Mouse (Mus musculus) lung, embryonic 15.5 days (tissue): ENCODE data around the gene Wdr49. TPM values are rescaled to one million over a fixed set of nuclear protein-coding genes. Genes with fewer than 3 reads are reported as not detected.
"Not testable (repeated sequence)": the region's sequence is repeated elsewhere in the genome, so short reads cannot be mapped to it uniquely, and the experiment has no call there.

Source experiments
- ATAC-seq: fragments of 200-750 bp; cut with Nextera tagmentation; 2 replicates; pipeline ENCODE4 v1.8.0; 2017; ENCODE audit warnings: moderate number of reproducible peaks, borderline replicate concordance; ENCODE audit not compliant: low FRiP score, low TSS enrichment; ENCODE audit errors: extremely low read depth
- H3K27ac ChIP-seq: fragments of 300-500 bp; sonication (generic); 2 replicates; pipeline ENCODE4 v1.5.1; 2015; ENCODE audit warnings: moderate library complexity, mild to moderate bottlenecking, inconsistent platforms
- H3K27me3 ChIP-seq: fragments of 300-500 bp; sonication (generic); 2 replicates; pipeline ENCODE4 v1.6.1; 2015; ENCODE audit warnings: inconsistent platforms
- H3K36me3 ChIP-seq: fragments of 300-500 bp; sonication (generic); 2 replicates; pipeline ENCODE4 v1.6.1; 2015; ENCODE audit warnings: inconsistent platforms
- H3K4me1 ChIP-seq: fragments of 300-500 bp; sonication (generic); 2 replicates; pipeline ENCODE4 v1.6.1; 2015; ENCODE audit warnings: inconsistent platforms
- H3K4me2 ChIP-seq: fragments of 300-500 bp; sonication (generic); 2 replicates; pipeline ENCODE4 v1.6.1; 2015; ENCODE audit warnings: inconsistent platforms, mild to moderate bottlenecking, moderate library complexity
- H3K4me3 ChIP-seq: fragments of 300-500 bp; sonication (generic); 2 replicates; pipeline ENCODE4 v1.5.1; 2015; ENCODE audit warnings: mild to moderate bottlenecking, inconsistent platforms
- H3K9ac ChIP-seq: fragments of 300-500 bp; sonication (generic); 2 replicates; pipeline ENCODE4 v1.6.1; 2015; ENCODE audit warnings: inconsistent platforms
- H3K9me3 ChIP-seq: fragments of 300-500 bp; sonication (generic); 2 replicates; pipeline ENCODE4 v1.6.1; 2016; ENCODE audit warnings: inconsistent platforms
- WGBS: fragments of 180-500 bp; shearing (Covaris S2); methylation state at CpG from one replicate; pipeline ENCODE4 v1.1.7; 2015; 5-methylcytosine and 5-hydroxymethylcytosine counted together
- polyA plus RNA-seq: library from polyadenylated mRNA; unstranded; fragments of >200 nt; fragmentation: Nextera tagmentation; extraction: Ambion mirVana; gene quantifications from 2 replicates; pipeline ENCODE4 v1.2.1, GENCODE M21; 2015

The Wdr49 gene
- polyA plus RNA-seq, 1 experiment from 2014 or later: not detected

GRCm38 (mm10) chr3:75395121-75395895 is 86.6 kb downstream of the Wdr49 start:
- no peak overlapping the region for H3K9ac ChIP-seq
- no peaks in the 10 kb centered on the region for H3K27me3 ChIP-seq
- no peak overlapping the region for H3K4me3 ChIP-seq
- WGBS: 64% methylated on average over 7 of the region's 7 CpGs
- H3K9me3 ChIP-seq: no peaks in the 10 kb centered on the region
- no peak for ATAC-seq
- H3K27ac ChIP-seq: no peak overlapping the region
- no peaks in the 10 kb centered on the region for H3K36me3 ChIP-seq
- no peaks in the 10 kb centered on the region for H3K4me1 ChIP-seq
- no peak overlapping the region for H3K4me2 ChIP-seq

- H3K4me2 ChIP-seq: no peak overlapping the region
- ATAC-seq: no peak
- WGBS: 61% methylated on average over 3 of the region's 3 CpGs
Observed at GRCm38 (mm10) chr3:75394487-75394886, 87.5 kb downstream of the Wdr49 start.

GRCm38 (mm10) chr3:75381776-75382175 is 100.2 kb downstream of the Wdr49 start:
- Histone ChIP-seq H3K4me3 (no peak overlapping the region), H3K27me3 (no peaks in the 10 kb centered on the region), H3K36me3 (no peaks in the 10 kb centered on the region), H3K9ac (no peak overlapping the region), H3K4me2 (no peak overlapping the region), H3K4me1 (no peaks in the 10 kb centered on the region), H3K9me3 (no peaks in the 10 kb centered on the region), H3K27ac (no peak overlapping the region)
- ATAC-seq: no peak
- WGBS: 58% methylated on average over 2 of the region's 2 CpGs

More at GRCm38 (mm10) chr3:75394487-75394886, 87.5 kb downstream of the Wdr49 start:
- no peak overlapping the region for H3K9ac ChIP-seq
- no peaks in the 10 kb centered on the region for H3K4me1 ChIP-seq
- H3K27me3 ChIP-seq: no peaks in the 10 kb centered on the region
- no peaks in the 10 kb centered on the region for H3K9me3 ChIP-seq
- no peak overlapping the region for H3K27ac ChIP-seq
- no peak overlapping the region for H3K4me3 ChIP-seq
- no peaks in the 10 kb centered on the region for H3K36me3 ChIP-seq

- no peaks in the 10 kb centered on the region for H3K9me3 ChIP-seq
- H3K36me3 ChIP-seq: no peaks in the 10 kb centered on the region
- no peaks in the 10 kb centered on the region for H3K4me1 ChIP-seq
- no peak overlapping the region for H3K4me2 ChIP-seq
- ATAC-seq: no peak
- H3K27me3 ChIP-seq: no peaks in the 10 kb centered on the region
- H3K27ac ChIP-seq: no peak overlapping the region
- H3K9ac ChIP-seq: no peak overlapping the region
- no peak overlapping the region for H3K4me3 ChIP-seq
Observed at GRCm38 (mm10) chr3:75353972-75354371, 128.0 kb downstream of the Wdr49 start.

- no peaks in the 10 kb centered on the region for H3K4me1 ChIP-seq
- H3K9me3 ChIP-seq: no peaks in the 10 kb centered on the region
- H3K4me3 ChIP-seq: no peak overlapping the region
- no peak for ATAC-seq
- no peak overlapping the region for H3K4me2 ChIP-seq
- no peak overlapping the region for H3K27ac ChIP-seq
- H3K36me3 ChIP-seq: no peaks in the 10 kb centered on the region
- H3K9ac ChIP-seq: no peak overlapping the region
- no peaks in the 10 kb centered on the region for H3K27me3 ChIP-seq
Observed at GRCm38 (mm10) chr3:75337196-75337595, 144.8 kb downstream of the Wdr49 start.

- Histone ChIP-seq H3K4me2 (no peak overlapping the region), H3K36me3 (no peaks in the 10 kb centered on the region), H3K4me3 (no peak overlapping the region), H3K27me3 (no peaks in the 10 kb centered on the region), H3K4me1 (no peaks in the 10 kb centered on the region), H3K9me3 (no peaks in the 10 kb centered on the region), H3K9ac (no peak overlapping the region), H3K27ac (no peak overlapping the region)
- 76% methylated on average over 4 of the region's 4 CpGs for WGBS
- ATAC-seq: no peak
Observed at GRCm38 (mm10) chr3:75320999-75321398, 161.0 kb downstream of the Wdr49 start.

GRCm38 (mm10) chr3:75308861-75309260 is 173.1 kb downstream of the Wdr49 start:
- Histone ChIP-seq H3K9ac (no peak overlapping the region), H3K27me3 (no peaks in the 10 kb centered on the region), H3K27ac (no peak overlapping the region), H3K9me3 (no peaks in the 10 kb centered on the region), H3K4me3 (no peak overlapping the region), H3K4me2 (no peak overlapping the region), H3K4me1 (no peaks in the 10 kb centered on the region), H3K36me3 (no peaks in the 10 kb centered on the region)
- no peak for ATAC-seq
- 87% methylated on average over 4 of the region's 4 CpGs for WGBS

GRCm38 (mm10) chr3:75308228-75308627 is 173.7 kb downstream of the Wdr49 start:
- Histone ChIP-seq H3K36me3 (no peaks in the 10 kb centered on the region), H3K27ac (no peak overlapping the region), H3K4me1 (no peaks in the 10 kb centered on the region), H3K4me2 (no peak overlapping the region), H3K27me3 (no peaks in the 10 kb centered on the region), H3K9ac (no peak overlapping the region), H3K4me3 (no peak overlapping the region), H3K9me3 (no peaks in the 10 kb centered on the region)
- no peak for ATAC-seq
- 57% methylated on average over 3 of the region's 3 CpGs for WGBS

- no peak overlapping the region for H3K9ac ChIP-seq
- no peak overlapping the region for H3K4me2 ChIP-seq
- no peaks in the 10 kb centered on the region for H3K27me3 ChIP-seq
- H3K36me3 ChIP-seq: no peaks in the 10 kb centered on the region
- 81% methylated on average over 3 of the region's 3 CpGs for WGBS
- H3K9me3 ChIP-seq: no peaks in the 10 kb centered on the region
- H3K4me1 ChIP-seq: no peaks in the 10 kb centered on the region
- ATAC-seq: no peak
- no peak overlapping the region for H3K4me3 ChIP-seq
- H3K27ac ChIP-seq: no peak overlapping the region
Observed at GRCm38 (mm10) chr3:75305584-75305983, 176.4 kb downstream of the Wdr49 start.

GRCm38 (mm10) chr3:75304621-75305020 is 177.3 kb downstream of the Wdr49 start:
- no peaks in the 10 kb centered on the region for H3K27me3 ChIP-seq
- ATAC-seq: no peak
- no peak overlapping the region for H3K4me2 ChIP-seq
- H3K9ac ChIP-seq: no peak overlapping the region
- H3K9me3 ChIP-seq: no peaks in the 10 kb centered on the region
- no peaks in the 10 kb centered on the region for H3K4me1 ChIP-seq
- H3K36me3 ChIP-seq: no peaks in the 10 kb centered on the region
- no peak overlapping the region for H3K27ac ChIP-seq
- no peak overlapping the region for H3K4me3 ChIP-seq
- WGBS: 90% methylated on average over 5 of the region's 5 CpGs

GRCm38 (mm10) chr3:75301072-75301471 is 180.9 kb downstream of the Wdr49 start:
- WGBS: 91% methylated on average over 2 of the region's 2 CpGs
- no peak overlapping the region for H3K27ac ChIP-seq

GRCm38 (mm10) chr3:75299464-75299863 is 182.5 kb downstream of the Wdr49 start:
- H3K36me3 ChIP-seq, H3K9ac ChIP-seq, H3K4me1 ChIP-seq, H3K9me3 ChIP-seq, ATAC-seq, H3K4me3 ChIP-seq, H3K4me2 ChIP-seq, H3K27me3 ChIP-seq, H3K27ac ChIP-seq: not testable (repeated sequence)
- 100% methylated on average over 1 of the region's 1 CpGs for WGBS

More at GRCm38 (mm10) chr3:75301072-75301471, 180.9 kb downstream of the Wdr49 start:
- Histone ChIP-seq H3K9ac (no peak overlapping the region), H3K4me1 (no peaks in the 10 kb centered on the region), H3K4me2 (no peak overlapping the region), H3K9me3 (no peaks in the 10 kb centered on the region), H3K36me3 (no peaks in the 10 kb centered on the region), H3K27me3 (no peaks in the 10 kb centered on the region), H3K4me3 (no peak overlapping the region)
- no peak for ATAC-seq

- Histone ChIP-seq H3K4me2 (no peak overlapping the region), H3K27me3 (no peaks in the 10 kb centered on the region), H3K9me3 (no peaks in the 10 kb centered on the region), H3K9ac (no peak overlapping the region), H3K27ac (no peak overlapping the region), H3K36me3 (no peaks in the 10 kb centered on the region), H3K4me3 (no peak overlapping the region), H3K4me1 (no peaks in the 10 kb centered on the region)
- ATAC-seq: no peak
- WGBS: 52% methylated on average over 3 of the region's 3 CpGs
Observed at GRCm38 (mm10) chr3:75297758-75298111, 184.2 kb downstream of the Wdr49 start.
